Mouse (Mus musculus): Measurements from ENCODE around the gene Gtf3c5.

Gtf3c5 gene

DNA sequence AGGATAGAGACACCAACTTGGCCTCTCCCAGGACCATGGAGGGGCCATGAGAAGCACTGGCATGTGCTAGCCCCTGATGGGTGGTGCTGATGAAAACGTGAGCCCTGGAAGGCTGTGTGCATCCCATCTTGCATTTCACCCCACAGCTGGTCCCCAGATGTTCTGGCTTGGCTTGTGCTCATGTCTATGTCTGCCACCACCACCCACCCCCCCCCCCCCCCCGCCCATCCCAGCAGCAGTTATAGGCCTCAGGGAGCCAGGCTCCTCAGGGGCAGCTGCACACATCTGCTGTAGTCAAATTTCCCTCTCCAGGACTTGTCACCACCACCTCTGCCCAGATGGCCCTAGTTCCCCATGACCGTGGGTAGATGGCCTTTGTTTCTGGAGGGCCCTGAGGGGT, 13.6 kb downstream of the Gtf3c5 start:
- DNase-seq (ENCODE audit: low spot score): no peak

DNA sequence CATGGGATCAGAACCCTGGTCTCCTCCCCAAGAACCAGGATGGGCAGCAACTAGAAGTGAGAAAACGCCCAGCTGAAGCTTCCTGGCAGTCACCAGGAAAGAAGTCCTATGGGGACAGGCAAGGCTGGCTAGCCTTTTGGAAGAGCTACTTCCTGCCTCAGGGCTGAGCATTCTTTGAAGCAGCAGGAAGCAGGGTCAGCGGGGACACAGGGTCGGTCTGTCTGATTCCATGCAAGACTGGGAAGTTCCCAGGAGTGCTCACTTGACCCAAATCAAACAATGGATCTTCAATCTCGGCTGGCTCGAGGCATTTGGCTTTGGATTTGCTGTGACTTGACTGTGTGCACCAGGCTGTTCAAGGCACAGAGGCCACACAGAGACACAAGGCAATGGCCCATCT, 17.0 kb downstream of the Gtf3c5 start:
- no peak for DNase-seq (ENCODE audit: low spot score)

DNA sequence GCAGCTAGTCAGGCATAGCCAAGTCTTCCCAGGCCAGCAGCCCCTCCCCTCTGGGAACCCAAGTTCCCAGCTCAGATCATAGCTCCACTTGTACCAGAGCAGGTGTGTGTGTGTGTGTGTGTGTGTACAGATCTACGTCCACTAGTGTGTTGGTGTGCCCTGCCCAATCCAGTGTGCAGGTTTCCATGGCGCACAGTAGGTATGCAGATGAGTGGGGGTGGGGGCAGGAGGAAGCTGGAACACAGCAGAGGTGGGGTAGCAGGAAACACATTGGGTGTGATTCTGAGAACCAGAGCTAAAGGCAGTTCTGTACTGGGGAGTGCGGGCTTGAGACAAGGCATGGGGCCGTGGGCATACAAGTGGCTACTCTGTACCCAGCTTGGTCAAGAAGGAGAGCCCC, 19.2 kb downstream of the Gtf3c5 start:
- no peak for DNase-seq (ENCODE audit: low spot score)

DNA sequence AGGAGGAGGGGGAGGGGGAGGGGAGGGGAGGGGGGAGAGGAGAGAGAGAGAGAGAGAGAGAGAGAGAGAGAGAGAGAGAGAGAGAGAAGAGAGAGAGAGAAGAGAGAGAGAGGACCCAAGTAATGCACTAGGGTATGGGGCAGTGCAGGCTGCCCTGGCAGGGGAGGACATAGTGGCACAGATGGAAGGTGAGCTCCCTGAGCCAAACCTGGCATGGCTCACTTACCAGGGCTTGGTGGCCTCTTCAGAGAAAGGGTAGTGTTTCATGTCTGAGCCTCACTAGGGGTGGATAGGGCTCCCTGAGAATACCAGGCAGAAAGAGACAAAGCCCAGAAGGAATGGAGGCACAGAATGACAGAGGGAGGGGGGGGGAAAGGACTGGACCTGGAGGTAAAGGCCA, 19.7 kb downstream of the Gtf3c5 start:
- no peak for DNase-seq (ENCODE audit: low spot score)

DNA sequence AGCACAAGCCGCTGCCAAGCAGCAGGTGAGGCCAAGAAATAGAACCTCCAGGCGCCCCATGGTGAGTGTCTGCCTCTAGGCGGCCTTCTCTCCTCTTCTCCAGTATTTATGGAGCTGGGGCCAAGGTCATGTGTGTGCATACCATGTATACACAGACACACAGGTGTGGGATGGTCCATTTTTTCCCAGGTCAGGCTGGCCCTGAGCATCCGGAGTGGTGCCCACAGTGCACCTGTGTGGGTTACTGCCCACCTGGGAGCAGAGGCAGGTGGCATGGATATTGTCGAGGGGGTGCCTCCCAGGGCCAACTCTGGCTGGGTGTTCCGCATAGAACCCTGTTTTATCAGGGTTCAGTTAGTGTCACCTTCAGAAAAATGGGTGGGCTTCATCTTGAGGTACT, 20.2 kb downstream of the Gtf3c5 start, which contains the start of gene Cel:
Gene Cel (minus strand): TSS at position 101 of the 400 bp plus-strand sequence.
- no peak for DNase-seq (ENCODE audit: low spot score)

DNA sequence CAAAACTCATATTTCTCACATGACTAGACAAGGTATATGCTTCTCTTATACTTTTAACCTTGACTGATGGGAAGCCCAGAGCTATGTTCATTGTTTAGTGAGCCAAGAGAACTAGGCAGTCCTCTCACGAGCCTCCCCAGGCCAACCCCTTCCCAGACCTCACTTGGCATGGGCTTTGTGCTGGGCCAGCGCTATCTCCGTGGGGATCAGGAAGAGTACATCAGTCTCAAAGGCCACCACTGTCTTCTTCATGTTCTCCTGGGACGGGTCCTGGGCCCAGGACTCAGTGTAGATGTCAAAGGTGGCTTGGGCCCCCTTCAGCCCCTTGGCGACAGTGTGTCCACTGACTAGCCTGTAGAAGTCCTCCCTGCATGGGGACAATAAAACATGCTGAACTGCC, 26.1 kb downstream of the Gtf3c5 start:
- DNase-seq (ENCODE audit: low spot score): no peak

DNA sequence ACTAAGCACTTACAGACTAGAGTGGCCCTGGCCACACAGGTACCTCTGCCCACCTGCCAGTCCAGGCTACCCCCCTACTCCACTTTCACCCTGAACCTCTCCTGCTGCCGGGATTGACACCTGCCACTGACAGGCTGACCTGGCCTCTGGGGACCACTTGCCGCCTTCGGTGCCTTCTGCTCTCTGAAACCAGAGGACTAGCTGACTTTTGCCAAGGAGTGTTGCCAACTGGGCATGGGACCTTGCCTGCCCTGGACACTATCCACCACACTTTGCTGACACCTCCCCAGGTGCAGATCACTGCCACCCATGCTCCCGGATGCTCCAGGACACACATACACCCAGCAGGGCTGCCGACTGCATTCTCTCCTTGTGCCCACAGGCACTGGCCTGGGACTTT, 31.2 kb downstream of the Gtf3c5 start:
- DNase-seq (ENCODE audit: low spot score): no peak

DNA sequence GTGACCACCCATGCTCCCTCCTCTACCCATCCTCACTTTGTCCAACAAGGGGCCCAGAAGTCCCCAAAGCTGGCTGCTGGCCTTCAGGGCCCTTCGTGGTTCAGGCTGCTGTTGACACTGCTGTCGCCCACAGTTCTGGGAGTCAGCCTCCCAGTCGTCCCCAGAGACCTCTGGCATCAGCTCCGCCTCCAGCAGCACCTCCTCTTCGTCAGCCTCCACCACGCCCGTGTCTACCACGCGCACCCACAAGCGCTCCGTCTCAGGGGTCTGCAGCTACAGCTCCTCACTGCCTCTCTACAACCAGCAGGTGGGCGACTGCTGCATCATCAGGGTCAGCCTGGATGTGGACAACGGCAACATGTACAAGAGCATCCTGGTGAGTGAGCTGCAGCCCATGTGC, 34.4 kb downstream of the Gtf3c5 start:
- no peak for DNase-seq (ENCODE audit: low spot score)

DNA sequence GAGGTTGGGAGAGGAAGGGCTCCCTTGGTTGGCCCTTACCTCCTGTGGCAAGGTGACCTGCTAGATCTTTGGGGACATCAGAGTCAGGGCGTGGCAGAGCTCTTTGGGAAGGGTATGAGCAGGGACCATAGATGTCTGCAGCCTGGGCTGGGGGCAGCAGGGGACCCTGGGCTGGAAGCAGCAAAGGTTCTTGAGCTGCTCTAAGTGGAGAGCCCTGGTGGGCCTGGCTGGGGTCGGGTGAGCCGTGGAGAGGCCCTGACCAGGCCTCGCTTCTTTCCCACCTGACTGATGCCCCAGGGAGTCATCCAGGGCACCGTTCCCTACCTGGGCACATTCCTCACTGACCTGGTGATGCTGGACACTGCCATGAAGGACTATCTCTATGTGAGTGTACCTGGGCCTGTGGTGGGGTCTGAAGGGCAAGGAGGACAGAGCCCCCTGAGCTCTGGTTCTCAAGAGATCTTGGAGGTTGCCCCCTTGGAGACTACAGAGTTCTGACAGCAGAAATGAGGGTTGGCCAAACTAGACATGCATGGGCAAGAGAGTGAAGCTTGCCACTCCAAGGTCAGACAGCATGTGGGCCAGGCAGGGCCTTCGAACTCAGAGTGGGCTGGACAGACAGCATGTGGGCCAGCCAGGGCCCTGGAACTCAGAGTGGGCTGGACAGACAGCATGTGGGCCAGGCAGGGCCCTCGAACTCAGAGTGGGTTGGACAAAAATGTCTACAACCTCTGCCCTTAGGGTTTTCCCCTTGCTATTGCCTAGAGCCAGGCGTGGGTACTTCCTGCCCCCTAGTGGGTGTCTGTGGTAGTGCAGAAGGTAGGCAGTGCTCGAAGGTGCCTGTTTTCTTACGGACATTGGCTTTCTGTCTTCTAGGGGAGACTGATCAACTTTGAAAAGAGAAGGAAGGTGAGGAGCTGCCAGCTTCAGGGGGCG, 36.0 kb downstream of the Gtf3c5 start:
- DNase-seq (ENCODE audit: low spot score): peak; percentile 83

DNA sequence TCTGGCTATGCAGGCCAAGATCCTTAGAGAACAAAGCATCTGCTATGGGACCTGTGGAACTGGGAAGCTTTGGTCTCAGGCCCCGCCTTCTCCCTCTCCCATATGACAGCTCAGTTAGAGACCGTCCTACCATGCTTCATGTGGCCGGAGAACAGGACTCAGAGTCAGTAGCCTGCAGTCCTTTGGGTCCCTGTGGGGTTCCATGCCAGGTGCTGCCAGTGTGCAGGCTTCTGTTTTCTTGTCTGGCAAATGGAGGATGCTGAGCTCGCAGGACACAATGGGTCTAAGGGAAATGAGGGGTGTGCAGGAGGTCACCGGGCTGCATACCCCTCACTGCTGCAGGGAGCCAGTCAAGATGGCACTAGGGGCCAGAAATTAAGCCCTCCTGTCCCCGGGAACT, 37.0 kb downstream of the Gtf3c5 start:
- DNase-seq (ENCODE audit: low spot score): no peak

GRCm38 (mm10) chr2:28545976-28546375, 37.6 kb downstream of the Gtf3c5 start:
- DNase-seq (ENCODE audit: low spot score): no peak

DNA sequence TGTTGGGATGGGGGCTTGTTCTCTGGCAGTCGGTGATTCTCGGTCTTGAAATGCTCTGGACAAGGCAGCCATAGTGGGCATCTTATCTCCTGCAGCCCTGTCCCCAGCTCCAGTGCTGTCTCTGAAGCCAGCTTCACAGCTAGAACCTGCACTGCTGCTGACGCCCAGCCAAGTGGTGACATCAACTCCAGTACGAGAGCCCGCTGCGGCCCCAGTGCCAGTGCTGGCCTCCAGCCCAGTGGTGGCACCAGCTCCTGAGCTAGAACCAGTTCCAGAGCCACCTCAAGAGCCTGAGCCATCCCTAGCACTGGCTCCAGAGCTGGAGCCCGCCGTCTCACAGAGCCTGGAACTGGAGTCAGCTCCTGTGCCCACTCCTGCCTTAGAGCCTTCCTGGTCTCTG, 39.7 kb downstream of the Gtf3c5 start:
- no peak for DNase-seq (ENCODE audit: low spot score)

GRCm38 (mm10) chr2:28540587-28541227, 42.8 kb downstream of the Gtf3c5 start:
- no peak for DNase-seq (ENCODE audit: low spot score)

- no peak for DNase-seq (ENCODE audit: low spot score)
These were observed 43.6 kb downstream of the Gtf3c5 start for GRCm38 (mm10) chr2:28539949-28540348.

DNA sequence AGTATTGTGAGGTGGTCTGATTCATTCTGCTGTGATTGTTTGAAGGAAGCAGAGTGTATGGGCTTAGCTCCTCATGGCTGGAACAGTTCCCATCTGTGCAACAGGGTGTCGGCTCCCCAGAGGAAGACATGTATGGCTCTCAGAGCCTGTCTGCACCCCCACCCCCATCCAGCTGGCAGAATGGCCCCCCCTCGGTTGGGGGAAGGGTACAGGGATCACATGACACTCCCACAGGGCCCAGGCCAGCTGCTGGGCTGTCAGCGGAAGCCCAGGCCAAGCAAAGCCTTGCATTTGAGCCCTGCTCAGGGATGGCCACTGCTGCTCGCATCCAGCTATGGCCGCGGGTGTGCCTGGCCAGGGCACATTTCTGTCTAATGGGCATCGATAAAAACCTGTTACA, 44.3 kb downstream of the Gtf3c5 start:
- no peak for DNase-seq (ENCODE audit: low spot score)

DNA sequence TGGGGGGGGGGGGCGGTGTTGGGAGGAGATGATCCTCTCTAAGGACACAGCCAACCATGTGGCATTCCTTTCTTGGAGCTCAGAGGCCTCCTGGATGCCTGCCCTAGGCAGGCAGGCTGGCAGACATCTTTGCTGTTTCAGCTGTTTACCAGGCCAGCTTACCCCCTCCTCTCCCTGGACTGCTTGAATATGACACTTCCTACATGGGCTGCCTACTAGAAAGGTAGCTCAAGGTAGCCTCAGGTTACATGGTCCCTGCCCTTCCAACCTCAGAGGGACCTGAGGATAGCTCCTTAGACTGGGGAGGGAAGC, 44.8 kb downstream of the Gtf3c5 start:
- DNase-seq (ENCODE audit: low spot score): no peak

DNA sequence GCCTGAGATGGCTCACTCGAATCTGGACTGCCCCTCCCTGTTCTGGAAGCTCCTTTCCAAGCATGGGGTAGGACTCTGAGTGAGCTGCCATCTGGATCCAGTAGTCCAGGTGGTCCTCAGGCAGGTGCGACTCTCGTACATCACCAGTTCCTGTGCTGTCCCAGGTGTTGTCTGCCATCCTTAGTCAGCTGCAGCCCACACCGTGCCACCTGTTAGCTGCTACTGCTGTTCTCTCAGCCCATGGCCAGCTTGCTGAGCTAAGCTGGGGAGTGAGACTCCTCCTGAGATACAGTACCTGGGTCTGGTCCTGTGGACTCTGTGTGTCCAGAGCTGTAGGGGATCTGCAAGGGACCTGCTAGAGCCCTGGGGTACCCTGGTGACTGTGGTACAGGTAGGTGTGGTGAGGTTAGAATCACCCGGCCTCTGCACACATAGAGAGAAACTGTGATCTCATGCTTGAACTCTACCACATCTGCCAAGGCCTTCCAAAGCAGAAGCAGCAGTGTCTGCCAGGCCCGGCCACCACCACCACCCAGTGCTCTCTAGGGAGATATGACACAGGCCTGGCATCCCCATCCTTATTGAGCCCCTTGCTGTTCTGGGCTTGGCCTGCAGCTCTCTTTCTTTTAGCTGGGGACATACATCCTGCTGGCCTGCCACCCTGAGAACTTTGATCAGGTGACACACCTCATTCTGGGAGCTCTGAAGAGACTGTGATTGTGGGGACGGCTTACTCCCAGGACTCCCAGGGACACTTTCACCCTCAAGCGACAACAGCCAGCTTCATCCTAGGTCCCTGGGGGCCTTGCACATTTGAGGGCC, 45.3 kb downstream of the Gtf3c5 start:
- DNase-seq (ENCODE audit: low spot score): no peak

DNA sequence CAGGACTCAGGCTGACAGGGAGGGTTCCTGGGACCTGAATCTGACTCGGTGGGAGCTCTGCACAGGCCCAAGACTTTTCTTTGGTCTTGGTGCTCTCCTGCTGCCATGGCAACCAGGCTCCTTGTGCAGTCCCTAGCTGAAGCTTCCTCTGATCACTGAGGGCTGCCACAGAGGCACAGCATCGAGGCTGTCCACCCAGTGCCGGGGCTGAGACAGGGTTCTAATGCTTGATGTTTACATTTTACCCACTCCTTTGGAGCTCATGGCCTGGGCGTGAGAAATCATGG, 46.0 kb downstream of the Gtf3c5 start:
- no peak for DNase-seq (ENCODE audit: low spot score)

GRCm38 (mm10) chr2:28536766-28537633, 46.6 kb downstream of the Gtf3c5 start:
- DNase-seq (ENCODE audit: low spot score): no peak

- DNase-seq (ENCODE audit: low spot score): no peak
These were observed 47.4 kb downstream of the Gtf3c5 start for GRCm38 (mm10) chr2:28536166-28536565.

GRCm38 (mm10) chr2:28535650-28536049, 47.9 kb downstream of the Gtf3c5 start:
- no peak for DNase-seq (ENCODE audit: low spot score)

DNA sequence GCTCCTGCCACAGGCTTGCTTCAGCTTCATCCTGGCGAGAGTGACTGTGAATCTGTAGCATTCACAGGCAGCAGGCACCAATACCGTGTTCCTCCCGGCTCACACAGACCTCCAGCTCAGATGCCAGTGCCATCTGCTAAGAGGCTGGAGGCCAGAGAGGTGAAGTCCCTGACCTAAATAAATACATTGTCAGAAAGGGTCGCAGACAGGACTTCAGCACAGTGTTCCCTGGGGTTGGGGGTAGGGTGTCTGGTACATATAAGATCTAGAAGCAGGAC, 48.3 kb downstream of the Gtf3c5 start:
- DNase-seq (ENCODE audit: low spot score): no peak

All from urinary bladder, postnatal 25 days (tissue).